Mouse (Mus musculus) neural tube, embryonic 13.5 days (tissue): Measurements from ENCODE around the gene Gm21976. TPM values are rescaled to one million over a fixed set of nuclear protein-coding genes. Genes with fewer than 3 reads are reported as not detected.

Source experiments
- ATAC-seq: fragments of 200-750 bp; cut with Nextera tagmentation; 2 replicates; pipeline ENCODE4 v1.8.0; 2017; ENCODE audit warnings: low read depth, mild to moderate bottlenecking, moderate TSS enrichment, moderate library complexity
- H3K27ac ChIP-seq: fragments of 300-500 bp; sonication (generic); replicated peaks from 2 replicates; pipeline ENCODE4 v1.5.1; 2015; ENCODE audit warnings: moderate library complexity, mild to moderate bottlenecking, inconsistent platforms
- H3K27me3 ChIP-seq: fragments of 300-500 bp; sonication (generic); 2 replicates; pipeline ENCODE4 v1.6.1; 2015; ENCODE audit warnings: mild to moderate bottlenecking, inconsistent platforms
- H3K36me3 ChIP-seq: fragments of 300-500 bp; sonication (generic); 2 replicates; pipeline ENCODE4 v1.6.1; 2015; ENCODE audit warnings: mild to moderate bottlenecking, inconsistent platforms
- H3K4me1 ChIP-seq: fragments of 300-500 bp; sonication (generic); replicated peaks from 2 replicates; pipeline ENCODE4 v1.6.1; 2015; ENCODE audit warnings: inconsistent platforms
- H3K4me2 ChIP-seq: fragments of 300-500 bp; sonication (generic); 2 replicates; pipeline ENCODE4 v1.6.1; 2015; ENCODE audit warnings: inconsistent platforms, mild to moderate bottlenecking, moderate library complexity
- H3K4me3 ChIP-seq: fragments of 300-500 bp; sonication (generic); 2 replicates; pipeline ENCODE4 v1.5.1; 2015; ENCODE audit warnings: mild to moderate bottlenecking, inconsistent platforms
- H3K9ac ChIP-seq: fragments of 300-500 bp; sonication (generic); 2 replicates; pipeline ENCODE4 v1.6.1; 2015; ENCODE audit warnings: moderate library complexity, mild to moderate bottlenecking, inconsistent platforms
- H3K9me3 ChIP-seq: fragments of 300-500 bp; sonication (generic); 2 replicates; pipeline ENCODE4 v1.6.1; 2016; ENCODE audit warnings: inconsistent platforms
- WGBS: fragments of 180-500 bp; shearing (Covaris S2); methylation state at CpG from one replicate; pipeline ENCODE4 v1.1.7; 2015; 5-methylcytosine and 5-hydroxymethylcytosine counted together
- polyA plus RNA-seq: library from polyadenylated mRNA; unstranded; fragments of >200 nt; fragmentation: Nextera tagmentation; extraction: Ambion mirVana; gene quantifications from 2 replicates; pipeline ENCODE4 v1.2.1, GENCODE M21; 2015

The Gm21976 gene
- polyA plus RNA-seq, 1 experiment from 2014 or later: not detected

- Histone ChIP-seq H3K27me3 (no peaks in the 10 kb centered on the region), H3K4me3 (peak overlapping the region; percentile 80), H3K36me3 (peaks cover 29% of the 10 kb centered on the region), H3K9me3 (no peaks in the 10 kb centered on the region), H3K27ac (0 out of 2 replicates have a peak overlapping the region, but pooled peaks have one; percentile 93), H3K4me1 (peaks cover 29% of the 10 kb centered on the region), H3K4me2 (peak overlapping the region; percentile 59), H3K9ac (peak overlapping the region; percentile 89)
- ATAC-seq: no peak
- 19% methylated on average over 5 of the region's 5 CpGs for WGBS
Measured at GRCm38 (mm10) chr13:98264111-98264510, 15.6 kb upstream of the Gm21976 start.

GRCm38 (mm10) chr13:98274023-98274422, 5.7 kb upstream of the Gm21976 start:
- no peak overlapping the region for H3K4me3 ChIP-seq
- no peaks in the 10 kb centered on the region for H3K27me3 ChIP-seq
- H3K27ac ChIP-seq: no peak overlapping the region
- no peak overlapping the region for H3K9ac ChIP-seq
- no peaks in the 10 kb centered on the region for H3K4me1 ChIP-seq
- no peak overlapping the region for H3K4me2 ChIP-seq
- 92% methylated on average over 9 of the region's 9 CpGs for WGBS
- ATAC-seq: no peak
- no peaks in the 10 kb centered on the region for H3K9me3 ChIP-seq
- H3K36me3 ChIP-seq: peaks cover 62% of the 10 kb centered on the region

DNA sequence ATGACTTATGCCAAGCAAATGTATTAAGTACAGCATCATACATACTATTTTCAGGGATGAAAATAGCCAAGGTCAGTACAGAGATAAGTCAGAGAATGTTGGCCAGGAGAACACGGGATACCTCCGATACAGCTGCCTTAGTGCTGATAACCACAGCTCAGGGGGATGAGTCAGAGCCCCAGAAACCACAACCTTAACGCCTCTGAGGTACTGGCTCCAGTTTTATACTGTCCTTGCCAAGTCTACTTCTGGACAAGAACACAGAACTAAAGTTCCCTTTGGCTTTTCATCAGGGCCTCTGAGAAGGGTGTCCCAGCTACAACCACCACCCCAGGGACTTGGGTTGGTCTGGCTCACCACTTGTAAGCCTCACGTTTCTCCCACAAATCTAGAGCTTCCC, 4.0 kb upstream of the Gm21976 start:
- H3K36me3 ChIP-seq: peaks cover 52% of the 10 kb centered on the region

DNA sequence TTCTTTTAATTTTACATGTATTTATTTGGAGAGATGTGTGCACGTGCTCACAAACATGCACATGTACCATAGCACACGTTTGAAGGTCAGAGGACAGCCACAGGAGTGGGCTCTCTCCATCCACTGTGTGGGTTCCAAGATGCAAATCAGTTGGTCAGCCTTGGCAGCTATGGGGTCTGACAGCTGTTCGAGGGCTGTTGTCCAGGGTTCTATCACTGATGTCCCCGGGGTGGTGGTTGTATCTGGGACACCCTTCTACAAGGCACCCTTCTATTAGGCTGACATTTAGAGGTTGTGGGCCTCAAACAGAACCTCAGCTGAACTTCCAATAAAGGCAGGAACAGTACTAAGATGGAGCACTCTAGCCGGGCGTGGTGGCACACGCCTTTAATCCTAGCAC, 3.4 kb upstream of the Gm21976 start:
- H3K9me3 ChIP-seq: no peaks in the 10 kb centered on the region
- H3K27ac ChIP-seq: no peak overlapping the region
- H3K36me3 ChIP-seq: peaks cover 46% of the 10 kb centered on the region
- H3K9ac ChIP-seq: no peak overlapping the region
- no peaks in the 10 kb centered on the region for H3K4me1 ChIP-seq
- no peaks in the 10 kb centered on the region for H3K27me3 ChIP-seq
- ATAC-seq: no peak
- no peak overlapping the region for H3K4me3 ChIP-seq
- WGBS: 90% methylated on average over 7 of the region's 7 CpGs
- no peak overlapping the region for H3K4me2 ChIP-seq

More for the DNA sequence above, 4.0 kb upstream of the Gm21976 start:
- H3K27ac ChIP-seq: no peak overlapping the region
- no peaks in the 10 kb centered on the region for H3K27me3 ChIP-seq
- no peaks in the 10 kb centered on the region for H3K4me1 ChIP-seq
- no peak overlapping the region for H3K4me2 ChIP-seq
- H3K9me3 ChIP-seq: no peaks in the 10 kb centered on the region
- no peak for ATAC-seq
- H3K4me3 ChIP-seq: no peak overlapping the region
- 90% methylated on average over 4 of the region's 4 CpGs for WGBS
- H3K9ac ChIP-seq: no peak overlapping the region

DNA sequence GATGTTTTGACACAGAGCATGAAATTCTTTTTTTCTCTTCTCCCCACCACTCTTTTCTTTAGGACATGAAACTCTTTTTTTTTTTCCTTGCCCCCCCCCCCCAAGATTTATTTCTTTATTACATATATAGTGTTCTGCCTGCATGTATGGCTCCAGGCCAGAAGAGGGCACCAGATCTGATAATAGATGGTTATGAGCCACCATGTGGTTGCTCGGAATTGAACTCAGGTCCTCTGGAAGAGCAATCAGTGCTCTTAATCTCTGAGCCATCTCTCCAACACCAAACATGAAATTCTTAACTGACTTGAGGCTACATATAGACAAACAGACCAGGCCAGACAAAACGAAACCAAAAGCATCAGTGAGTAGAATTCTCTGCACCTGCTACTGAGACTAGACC, 2.2 kb upstream of the Gm21976 start:
- Histone ChIP-seq H3K9me3 (no peaks in the 10 kb centered on the region), H3K9ac (no peak overlapping the region), H3K4me1 (no peaks in the 10 kb centered on the region), H3K4me2 (no peak overlapping the region), H3K27ac (no peak overlapping the region), H3K27me3 (no peaks in the 10 kb centered on the region), H3K36me3 (peaks cover 34% of the 10 kb centered on the region), H3K4me3 (no peak overlapping the region)
- WGBS: 83% methylated on average over 2 of the region's 2 CpGs
- ATAC-seq: no peak

GRCm38 (mm10) chr13:98280990-98281650, 1.4 kb downstream of the Gm21976 start:
- Histone ChIP-seq H3K4me2 (no peak overlapping the region), H3K4me1 (no peaks in the 10 kb centered on the region), H3K9ac (no peak overlapping the region), H3K9me3 (no peaks in the 10 kb centered on the region), H3K27ac (no peak overlapping the region), H3K36me3 (peaks cover 2% of the 10 kb centered on the region; the same call in 1 of the 2 replicates), H3K27me3 (no peaks in the 10 kb centered on the region), H3K4me3 (no peak overlapping the region)
- 80% methylated on average over 12 of the region's 12 CpGs for WGBS
- no peak for ATAC-seq

- H3K4me1 ChIP-seq: no peaks in the 10 kb centered on the region
- 41% methylated on average over 2 of the region's 2 CpGs for WGBS
- H3K27ac ChIP-seq: no peak overlapping the region
- H3K9ac ChIP-seq: no peak overlapping the region
- no peaks in the 10 kb centered on the region for H3K9me3 ChIP-seq
- H3K4me3 ChIP-seq: no peak overlapping the region
- no peak overlapping the region for H3K4me2 ChIP-seq
- H3K27me3 ChIP-seq: no peaks in the 10 kb centered on the region
- no peaks in the 10 kb centered on the region for H3K36me3 ChIP-seq
- ATAC-seq: no peak
Measured at GRCm38 (mm10) chr13:98290719-98291118, 11.0 kb downstream of the Gm21976 start.

GRCm38 (mm10) chr13:98291712-98292111, 12.0 kb downstream of the Gm21976 start:
- no peak overlapping the region for H3K27ac ChIP-seq
- WGBS: 83% methylated on average over 8 of the region's 8 CpGs

GRCm38 (mm10) chr13:98296072-98296471, 16.4 kb downstream of the Gm21976 start:
- H3K9me3 ChIP-seq: no peaks in the 10 kb centered on the region
- no peaks in the 10 kb centered on the region for H3K27me3 ChIP-seq
- no peaks in the 10 kb centered on the region for H3K4me1 ChIP-seq
- H3K9ac ChIP-seq: no peak overlapping the region
- 59% methylated on average over 5 of the region's 5 CpGs for WGBS
- H3K4me2 ChIP-seq: no peak overlapping the region
- H3K4me3 ChIP-seq: no peak overlapping the region
- no peaks in the 10 kb centered on the region for H3K36me3 ChIP-seq
- no peak overlapping the region for H3K27ac ChIP-seq
- ATAC-seq: no peak

More at GRCm38 (mm10) chr13:98291712-98292111, 12.0 kb downstream of the Gm21976 start:
- Histone ChIP-seq H3K36me3 (no peaks in the 10 kb centered on the region), H3K4me2 (no peak overlapping the region), H3K27me3 (no peaks in the 10 kb centered on the region), H3K4me1 (no peaks in the 10 kb centered on the region), H3K9me3 (no peaks in the 10 kb centered on the region), H3K9ac (no peak overlapping the region), H3K4me3 (no peak overlapping the region)
- ATAC-seq: no peak

DNA sequence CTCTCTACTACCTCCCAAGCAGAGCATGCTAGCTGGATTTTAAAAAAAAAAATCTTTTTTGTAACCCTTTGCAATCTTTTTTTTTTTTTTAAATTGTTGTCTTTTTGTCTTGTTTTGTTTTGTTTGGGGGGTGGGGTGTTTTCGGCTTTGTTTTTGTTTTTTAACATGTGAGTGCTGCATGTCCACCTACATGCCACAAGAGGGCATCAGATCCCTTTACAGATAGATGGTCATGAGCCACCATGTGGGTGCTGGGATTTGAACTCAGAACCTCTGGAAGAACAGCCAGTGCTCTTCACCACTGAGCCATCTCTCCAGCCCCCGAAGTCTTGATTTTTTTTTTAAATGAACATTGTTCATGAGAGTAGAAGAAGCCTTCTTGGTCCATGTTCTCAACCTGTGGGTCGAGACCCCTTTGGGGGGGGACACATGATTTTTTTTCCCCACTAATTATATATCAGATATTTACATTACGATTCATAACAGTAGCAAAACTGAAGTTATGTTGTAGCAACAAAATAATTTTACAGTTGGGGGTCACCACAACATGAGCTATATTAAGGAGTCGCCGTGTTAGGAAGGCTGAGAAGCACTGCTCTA, 18.3 kb downstream of the Gm21976 start:
- H3K9ac ChIP-seq: no peak overlapping the region
- 98% methylated on average over 6 of the region's 6 CpGs for WGBS
- no peak for ATAC-seq
- H3K27me3 ChIP-seq: no peaks in the 10 kb centered on the region
- no peaks in the 10 kb centered on the region for H3K9me3 ChIP-seq
- H3K4me1 ChIP-seq: no peaks in the 10 kb centered on the region
- no peak overlapping the region for H3K27ac ChIP-seq
- H3K4me3 ChIP-seq: no peak overlapping the region
- no peak overlapping the region for H3K4me2 ChIP-seq
- H3K36me3 ChIP-seq: no peaks in the 10 kb centered on the region

DNA sequence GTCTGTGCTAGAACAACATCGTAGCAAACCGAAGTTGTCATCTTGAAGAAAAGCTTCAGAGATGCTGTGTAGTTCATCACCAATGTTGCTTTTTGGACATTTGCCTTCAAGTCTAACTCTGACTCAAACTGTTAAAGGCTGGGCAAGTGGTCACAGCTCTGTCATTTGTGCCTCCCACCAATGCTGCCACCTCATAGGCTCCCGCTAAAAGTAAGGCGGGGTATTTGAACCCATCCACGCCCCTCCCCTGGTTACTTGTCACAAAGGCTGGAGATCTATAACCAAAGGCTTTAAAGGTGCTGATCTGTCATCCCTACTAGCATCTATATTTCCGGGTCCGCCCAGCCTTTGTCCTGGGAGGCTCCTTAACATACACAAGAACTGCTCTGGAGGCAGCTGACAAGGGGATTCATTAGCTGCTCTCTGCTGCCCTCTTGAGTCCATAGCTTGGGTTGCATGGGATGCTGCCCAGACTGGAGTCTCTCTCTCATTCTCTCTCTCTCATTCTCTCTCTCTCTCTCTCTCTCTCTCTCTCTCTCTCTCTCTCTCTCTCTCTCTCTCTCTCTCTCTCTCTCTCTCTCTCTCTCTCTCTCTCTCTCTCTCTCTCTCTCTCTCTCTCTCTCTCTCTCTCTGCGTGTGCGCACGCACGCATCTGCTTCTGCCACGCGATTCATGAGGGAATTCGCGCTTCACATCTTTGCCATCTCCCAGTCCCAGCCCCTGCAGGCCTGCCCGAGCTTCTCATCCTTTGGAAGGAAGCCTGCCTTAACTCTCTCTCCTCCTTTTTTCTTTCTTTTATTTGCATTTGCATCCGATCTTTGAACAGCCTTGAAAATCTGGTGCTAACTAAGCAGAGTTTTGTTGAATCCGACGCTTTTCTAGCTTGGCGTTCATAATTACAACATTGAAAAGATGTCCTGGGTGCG, 19.4 kb downstream of the Gm21976 start:
- Histone ChIP-seq H3K9ac (0 out of 2 replicates have a peak overlapping the region, but pooled peaks have one; percentile 57), H3K4me3 (no peak overlapping the region; the same call in 1 of the 2 replicates), H3K4me2 (peak overlapping the region; percentile 41)

GRCm38 (mm10) chr13:98305257-98305656, 25.6 kb downstream of the Gm21976 start:
- peaks cover 23% of the 10 kb centered on the region for H3K36me3 ChIP-seq

More for the DNA sequence above, 19.4 kb downstream of the Gm21976 start:
- peak overlapping the region; percentile 24; the same call in 1 of the 2 replicates for H3K27ac ChIP-seq
- peak; percentile 88 for ATAC-seq
- WGBS: 50% methylated on average over 21 of the region's 21 CpGs
- no peaks in the 10 kb centered on the region for H3K27me3 ChIP-seq
- no peaks in the 10 kb centered on the region for H3K36me3 ChIP-seq
- H3K9me3 ChIP-seq: no peaks in the 10 kb centered on the region
- H3K4me1 ChIP-seq: no peaks in the 10 kb centered on the region

More at GRCm38 (mm10) chr13:98305257-98305656, 25.6 kb downstream of the Gm21976 start:
- no peak for ATAC-seq
- WGBS: 86% methylated on average over 9 of the region's 9 CpGs
- Histone ChIP-seq H3K4me2 (no peak overlapping the region), H3K4me1 (peaks cover 13% of the 10 kb centered on the region; the same call in 1 of the 2 replicates), H3K9ac (no peak overlapping the region), H3K9me3 (no peaks in the 10 kb centered on the region), H3K4me3 (no peak overlapping the region), H3K27ac (no peak overlapping the region), H3K27me3 (no peaks in the 10 kb centered on the region)
